Mouse (Mus musculus): ENCODE results near the gene Ppp1r16b. TPM values are rescaled to one million over a fixed set of nuclear protein-coding genes. Genes with fewer than 3 reads are reported as not detected.

The Ppp1r16b gene
- total and polyA plus RNA-seq, 3 experiments = under 0.01 to 0.67 TPM; not detected in 1

DNA sequence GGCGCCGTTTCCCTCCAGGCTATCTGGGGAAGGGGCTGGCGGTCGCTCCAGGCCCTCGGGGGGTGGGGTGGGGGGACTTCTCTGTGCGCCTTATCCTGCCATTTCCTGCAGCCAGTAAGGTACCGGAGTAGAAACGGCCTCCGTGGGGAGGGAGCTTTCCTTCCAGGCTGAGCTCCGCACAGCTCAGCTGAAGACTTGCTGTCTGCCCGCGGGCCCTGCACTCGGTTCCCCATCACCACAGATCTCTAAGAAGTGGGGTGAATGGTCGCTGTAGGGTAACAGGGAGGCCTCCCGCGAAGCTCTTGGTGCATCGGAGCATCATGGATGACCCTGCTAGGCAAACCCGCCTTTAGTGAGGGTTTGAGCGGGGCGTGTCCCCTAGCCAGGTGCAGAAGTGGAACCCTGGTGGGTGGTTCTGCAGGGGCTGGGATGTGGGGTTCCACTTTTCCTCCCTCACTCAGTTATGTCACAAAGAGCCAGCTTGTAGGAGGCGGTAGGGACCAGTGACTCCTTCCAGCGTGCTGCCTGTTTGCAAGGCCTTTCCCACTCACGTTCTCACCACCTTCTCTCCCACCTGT is 3.3 kb downstream of the Ppp1r16b start:
- no peaks in the 10 kb centered on the region for H3K4me1 ChIP-seq (ENCODE audit: control insufficient read depth in 1 of 2, insufficient read depth in 2 of 2, low read length in 2 of 2)
- no peak overlapping the region for H3K4me3 ChIP-seq (ENCODE audit: control insufficient read depth in 1 of 2, insufficient read depth in 1 of 2, low read depth in 2 of 2, low read length in 2 of 2)
- no peak for TF ChIP-seq TBP (IDR thresholded peaks at IDR 0.05; ENCODE audit: low read depth, low read length)
- no peak for TF ChIP-seq TCF12 (IDR thresholded peaks at IDR 0.05; ENCODE audit: low read depth, low read length)
- TF ChIP-seq CTCF (IDR thresholded peaks at IDR 0.05 in 2 of 3, conservative IDR thresholded peaks at IDR 0.05 in 1 of 3; ENCODE audit: control insufficient read depth in 1 of 3, insufficient read depth in 1 of 3, low read depth in 2 of 3, low read length in 3 of 3, poor library complexity in 1 of 3, severe bottlenecking in 1 of 3) = no peak
- TF ChIP-seq POLR2AphosphoS5 (IDR thresholded peaks at IDR 0.05; ENCODE audit: borderline replicate concordance, low read depth, low read length) = no peak
- no peak for TF ChIP-seq MYC (IDR thresholded peaks at IDR 0.05; ENCODE audit: low read depth, low read length)
- no peak for TF ChIP-seq MXI1 (IDR thresholded peaks at IDR 0.05; ENCODE audit: low read depth, low read length)
- no peak for TF ChIP-seq RCOR1 (IDR thresholded peaks at IDR 0.05; ENCODE audit: low read depth, low read length)
- TF ChIP-seq NELFE (IDR thresholded peaks at IDR 0.05; ENCODE audit: low read depth, low read length) = no peak
- no peak for TF ChIP-seq TAL1 (IDR thresholded peaks at IDR 0.05; ENCODE audit: low read length)
- TF ChIP-seq MAX (IDR thresholded peaks at IDR 0.05; ENCODE audit: low read length) = no peak
- TF ChIP-seq NRF1 (IDR thresholded peaks at IDR 0.05; ENCODE audit: insufficient read depth, low read depth, low read length, poor library complexity, severe bottlenecking) = no peak
- TF ChIP-seq BHLHE40 (IDR thresholded peaks at IDR 0.05; ENCODE audit: borderline replicate concordance, low read depth, low read length) = no peak
- H3K9me3 ChIP-seq (replicated peaks; ENCODE audit: insufficient read depth, low read length) = no peaks in the 10 kb centered on the region
- H3K36me3 ChIP-seq (ENCODE audit: control insufficient read depth in 1 of 2, insufficient read depth in 2 of 2, low read length in 2 of 2) = no peaks in the 10 kb centered on the region
- H3K27me3 ChIP-seq (ENCODE audit: control insufficient read depth in 1 of 2, insufficient read depth in 2 of 2, low read length in 2 of 2) = no peaks in the 10 kb centered on the region
- DNase-seq (ENCODE audit: low read depth, low spot score) = no peak
- H3K27ac ChIP-seq (ENCODE audit: control insufficient read depth, low read depth, low read length) = no peak overlapping the region
- no peak overlapping the region for H3K9ac ChIP-seq (ENCODE audit: control insufficient read depth, low read depth, low read length, poor library complexity, severe bottlenecking)
- no peaks in the 10 kb centered on the region for H3K79me2 ChIP-seq (ENCODE audit: control insufficient read depth, insufficient read depth, low read length, poor library complexity)

DNA sequence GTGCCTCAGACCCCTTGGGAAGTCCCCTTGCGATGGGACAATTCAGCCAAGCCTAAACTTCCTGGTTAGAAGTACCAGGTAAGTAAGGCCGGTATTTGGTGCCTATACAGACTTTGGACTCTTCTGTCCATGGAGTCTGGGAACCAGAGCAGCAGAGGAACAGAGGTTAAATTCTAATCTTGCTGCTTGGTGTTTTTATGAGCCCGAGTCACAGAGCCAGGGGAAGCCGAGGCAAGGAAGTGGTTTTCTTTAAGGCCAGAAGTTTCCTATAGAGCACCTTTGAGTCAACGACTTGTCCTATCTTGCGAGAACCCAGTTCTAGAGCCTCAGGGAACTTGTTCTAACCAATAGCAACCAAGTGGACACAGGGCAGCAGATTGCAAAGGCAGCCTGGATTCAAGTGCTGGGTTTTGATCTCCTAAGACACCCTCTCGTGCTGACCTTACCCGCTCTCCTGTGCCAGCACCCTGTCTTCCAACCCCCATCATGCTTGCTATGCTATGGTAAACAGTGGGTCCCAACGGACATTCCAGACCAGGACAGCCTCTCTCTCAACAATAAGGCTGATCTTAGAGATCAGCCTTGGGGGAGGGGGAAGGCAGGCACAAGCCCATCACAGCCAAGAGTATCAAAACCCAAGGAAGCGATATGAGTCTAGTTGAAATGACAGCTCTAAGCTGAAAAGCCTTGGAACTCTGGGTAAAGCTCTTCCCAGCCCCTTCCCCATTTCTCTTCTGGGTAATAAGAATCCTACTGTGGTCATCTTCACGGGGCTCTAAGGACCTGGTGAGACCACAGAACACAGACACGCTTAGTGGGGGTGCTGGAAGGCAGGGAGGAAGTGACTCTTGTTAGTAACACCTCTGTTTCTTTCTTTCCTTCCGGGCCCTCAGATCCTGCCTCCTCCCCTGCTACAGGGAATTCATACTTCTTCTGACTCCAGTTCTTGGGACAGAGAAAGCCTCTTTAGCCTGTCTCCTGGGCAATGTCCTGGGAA is 4.3 kb downstream of the Ppp1r16b start:
- Histone ChIP-seq H3K4me3 (ENCODE audit: control insufficient read depth in 1 of 2, insufficient read depth in 1 of 2, low read depth in 2 of 2, low read length in 2 of 2) (no peak overlapping the region), H3K27ac (ENCODE audit: control insufficient read depth, low read depth, low read length) (no peak overlapping the region), H3K36me3 (ENCODE audit: control insufficient read depth in 1 of 2, insufficient read depth in 2 of 2, low read length in 2 of 2) (no peaks in the 10 kb centered on the region), H3K27me3 (ENCODE audit: control insufficient read depth in 1 of 2, insufficient read depth in 2 of 2, low read length in 2 of 2) (no peaks in the 10 kb centered on the region), H3K9me3 (replicated peaks; ENCODE audit: insufficient read depth, low read length) (no peaks in the 10 kb centered on the region), H3K9ac (ENCODE audit: control insufficient read depth, low read depth, low read length, poor library complexity, severe bottlenecking) (no peak overlapping the region), H3K79me2 (ENCODE audit: control insufficient read depth, insufficient read depth, low read length, poor library complexity) (no peaks in the 10 kb centered on the region), H3K4me1 (ENCODE audit: control insufficient read depth in 1 of 2, insufficient read depth in 2 of 2, low read length in 2 of 2) (no peaks in the 10 kb centered on the region)
- DNase-seq (ENCODE audit: low read depth, low spot score) = no peak
- TF ChIP-seq MAFK (IDR thresholded peaks at IDR 0.05; ENCODE audit: borderline replicate concordance, low read depth, low read length) = no peak
- no peak for TF ChIP-seq EP300 (IDR thresholded peaks at IDR 0.05; ENCODE audit: low read depth in 1 of 2, low read length in 2 of 2)
- TF ChIP-seq MYC (IDR thresholded peaks at IDR 0.05; ENCODE audit: low read depth, low read length) = no peak
- no peak for TF ChIP-seq CHD2 (IDR thresholded peaks at IDR 0.05; ENCODE audit: low read length)
- no peak for TF ChIP-seq MXI1 (IDR thresholded peaks at IDR 0.05; ENCODE audit: low read depth, low read length)
- TF ChIP-seq UBTF (IDR thresholded peaks at IDR 0.05; ENCODE audit: borderline replicate concordance, insufficient read depth, low read depth, low read length) = no peak
- TF ChIP-seq ZKSCAN1 (IDR thresholded peaks at IDR 0.05; ENCODE audit: low read depth, low read length) = no peak
- TF ChIP-seq ELF1 (IDR thresholded peaks at IDR 0.05; ENCODE audit: low read depth, low read length) = no peak
- TF ChIP-seq CHD1 (IDR thresholded peaks at IDR 0.05; ENCODE audit: low read depth, low read length) = no peak
